Mouse (Mus musculus): Measurements from ENCODE around the gene Mcu.

DNA sequence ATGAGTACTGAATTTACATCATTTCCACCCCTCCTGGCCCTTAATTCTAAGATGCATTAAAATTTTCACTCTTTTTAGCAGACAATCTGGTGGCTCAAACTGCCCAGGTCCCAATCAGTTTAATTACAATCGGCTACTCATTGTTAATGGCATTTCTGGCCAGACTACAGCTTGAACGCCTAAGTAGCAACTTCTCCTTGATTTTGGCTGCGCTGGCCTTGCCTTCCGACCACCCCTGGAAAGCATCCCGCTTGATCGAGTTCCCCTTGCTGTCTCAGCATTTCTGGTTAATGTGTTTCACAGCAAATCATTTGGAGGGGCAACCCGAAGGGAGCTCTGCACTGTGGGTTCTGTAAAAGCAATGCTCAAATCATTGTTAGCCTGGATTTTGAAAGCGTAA, 14.4 kb downstream of the Mcu start:
- no peak for TF ChIP-seq CTCF (IDR thresholded peaks at IDR 0.05; ENCODE audit: low read depth)
- TF ChIP-seq EP300 (IDR thresholded peaks at IDR 0.05; ENCODE audit: low read depth): no peak

Data from liver, embryonic 14.5 days (tissue).